Mouse (Mus musculus) neutrophil, adult 59 days (primary cell): ENCODE data around the gene Olfr869. TPM values are rescaled to one million over a fixed set of nuclear protein-coding genes. Genes with fewer than 3 reads are reported as not detected.

Experiments
- total RNA-seq, 2 experiments: library from RNA; stranded (reverse); gene quantifications; 1 replicate in 1 of 2; 2 replicates in 1 of 2; pipeline ENCODE4 v1.2.4; 2023

The Olfr869 gene
- total RNA-seq: not detected

GRCm38 (mm10) chr9:20128709-20129108, at the start of gene Olfr869:
Olfr869 (plus strand) TSS chr9:20129009.

DNA sequence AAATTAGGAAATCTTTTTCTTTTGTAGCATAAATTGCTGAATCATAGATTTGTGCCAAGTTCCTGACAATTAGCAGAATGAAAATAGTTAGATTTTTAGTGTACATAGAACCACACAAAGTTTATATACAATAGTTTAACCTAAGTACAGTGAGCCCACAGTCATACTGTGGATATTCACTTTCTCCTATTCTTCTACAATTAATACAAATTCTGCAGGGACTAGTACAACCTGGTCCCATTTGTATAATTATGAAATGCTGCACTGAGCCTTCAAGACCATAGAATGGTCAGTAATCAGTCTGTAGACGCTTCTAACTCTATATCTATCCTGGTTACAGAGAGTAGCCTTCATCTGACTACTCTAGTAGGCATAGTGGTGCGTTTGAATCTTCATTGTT, 30.5 kb upstream of the Olfr869 start, which contains the start of gene Olfr868:
Olfr868 (plus strand) TSS at position 301 of the 400 bp plus-strand sequence.

DNA sequence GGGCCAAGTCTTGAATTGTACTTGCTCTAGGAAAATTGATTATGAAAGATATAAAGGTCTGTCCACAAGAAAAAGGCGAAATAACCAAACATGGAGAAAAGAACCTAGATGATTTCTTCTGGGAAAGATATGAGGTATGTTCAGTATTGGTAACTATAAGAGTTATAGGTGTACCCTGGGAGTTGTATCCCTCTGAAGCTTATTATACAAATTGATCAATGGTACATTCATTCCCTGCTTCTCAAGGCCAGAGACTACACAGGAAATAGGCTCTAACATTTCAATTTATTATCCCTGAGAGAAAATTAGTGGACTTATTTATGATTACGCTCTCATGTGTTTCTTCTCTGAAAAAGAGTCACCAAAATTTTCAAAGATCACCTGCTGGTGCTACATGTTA, 45.1 kb downstream of the Olfr869 start, which contains the start of gene Olfr870:
Olfr870 (minus strand) TSS at position 101 of the 400 bp plus-strand sequence.

Other genes with a start within 250 kb of the Olfr869 start
- gene Olfr862, start 241.0 kb upstream of the Olfr869 start, total RNA-seq: not detected
- gene Olfr77, start 212.1 kb upstream of the Olfr869 start, total RNA-seq: not detected
- not detected for gene Olfr866, start 101.0 kb upstream of the Olfr869 start, total RNA-seq
- not detected for gene Olfr867, start 71.4 kb upstream of the Olfr869 start, total RNA-seq
- gene Olfr868, start 30.4 kb upstream of the Olfr869 start, total RNA-seq: not detected
- gene Olfr870, start 45.0 kb downstream of the Olfr869 start, total RNA-seq: not detected
- gene Olfr871, start 83.2 kb downstream of the Olfr869 start, total RNA-seq: not detected
- not detected for gene Olfr872, start 108.1 kb downstream of the Olfr869 start, total RNA-seq
- gene Olfr39, start 153.3 kb downstream of the Olfr869 start, total RNA-seq: not detected
- gene Olfr873, start 169.5 kb downstream of the Olfr869 start, total RNA-seq: not detected
- gene Olfr18, start 207.1 kb downstream of the Olfr869 start, total RNA-seq: not detected